Mouse (Mus musculus) kidney, adult 2 months (tissue): ENCODE measurements around the gene Psmg1. TPM values are rescaled to one million over a fixed set of nuclear protein-coding genes. Genes with fewer than 3 reads are reported as not detected.

Experiments used
- DNase-seq: peaks from one replicate; pipeline ENCODE4 v3.0.0; 2021
- H3K27ac ChIP-seq: fragments of 200-500 bp; 2 replicates; pipeline ENCODE4 v1.5.1; 2012; ENCODE audit warnings: low read depth, low read length, control low read depth, inconsistent platforms; ENCODE audit not compliant: insufficient read depth
- H3K27me3 ChIP-seq: fragments of 200-500 bp; replicated peaks from 2 replicates; pipeline ENCODE4 v1.6.1; 2012; ENCODE audit warnings: mild to moderate bottlenecking, moderate library complexity, low read length, inconsistent platforms; ENCODE audit not compliant: control insufficient read depth, insufficient read depth
- H3K36me3 ChIP-seq: fragments of 200-500 bp; 2 replicates; pipeline ENCODE4 v1.6.1; 2012; ENCODE audit warnings: mild to moderate bottlenecking, moderate library complexity, low read length, inconsistent platforms; ENCODE audit not compliant: control insufficient read depth, insufficient read depth
- H3K4me1 ChIP-seq: fragments of 200-500 bp; 2 replicates; pipeline ENCODE4 v1.6.1; 2011; ENCODE audit warnings: low read length; ENCODE audit not compliant: control insufficient read depth, insufficient read depth
- H3K4me3 ChIP-seq: fragments of 200-500 bp; 2 replicates; pipeline ENCODE4 v1.5.1; 2011; ENCODE audit warnings: mild to moderate bottlenecking, low read depth, low read length, control low read depth; ENCODE audit not compliant: insufficient read depth
- CTCF ChIP-seq: fragments of 200-500 bp; conservative IDR thresholded peaks from 2 replicates; pipeline ENCODE4 v1.5.1; 2011; ENCODE audit warnings: low read depth, mild to moderate bottlenecking, control low read depth, low read length, moderate library complexity, mixed read lengths; ENCODE audit not compliant: insufficient read depth, insufficient read length
- POLR2A ChIP-seq: fragments of 200-500 bp; IDR thresholded peaks from one replicate; pipeline ENCODE4 v1.6.1; 2011; ENCODE audit warnings: low read depth, low read length, control low read depth
- WGBS: fragments of 180-500 bp; shearing (Covaris S2); methylation state at CpG from one replicate; pipeline ENCODE4 v1.1.7; 2018; 5-methylcytosine and 5-hydroxymethylcytosine counted together
- polyA plus RNA-seq: library from polyadenylated mRNA; depleted of rRNA; stranded (reverse); fragments of >200 nt; gene quantifications from 2 replicates; pipeline ENCODE4 v1.2.3, GENCODE M21; 2012; rRNA removed

Psmg1 gene
- polyA plus RNA-seq, 1 experiment: 35.6 TPM

- H3K4me3 ChIP-seq: no peak overlapping the region
- TF ChIP-seq CTCF: no peak
- no peak for TF ChIP-seq POLR2A
- H3K4me1 ChIP-seq: no peaks in the 10 kb centered on the region
- H3K27me3 ChIP-seq: no peaks in the 10 kb centered on the region
- WGBS: 32% methylated on average over 6 of the region's 6 CpGs
- H3K27ac ChIP-seq: no peak overlapping the region
- DNase-seq: peak; percentile 36
- no peaks in the 10 kb centered on the region for H3K36me3 ChIP-seq
Observed at GRCm38 (mm10) chr16:95935495-95935961, 55.2 kb downstream of the Psmg1 start.

- H3K4me3 ChIP-seq: no peak overlapping the region
Observed at GRCm38 (mm10) chr16:95932860-95933259, 57.9 kb downstream of the Psmg1 start.

GRCm38 (mm10) chr16:95931509-95931908, 59.3 kb downstream of the Psmg1 start:
- DNase-seq: peak; percentile 48
- no peak for TF ChIP-seq CTCF
- TF ChIP-seq POLR2A: no peak
- 70% methylated on average over 12 of the region's 12 CpGs for WGBS
- Histone ChIP-seq H3K27ac (no peak overlapping the region), H3K27me3 (no peaks in the 10 kb centered on the region), H3K36me3 (no peaks in the 10 kb centered on the region), H3K4me3 (no peak overlapping the region), H3K4me1 (no peaks in the 10 kb centered on the region)

More at GRCm38 (mm10) chr16:95932860-95933259, 57.9 kb downstream of the Psmg1 start:
- Histone ChIP-seq H3K27me3 (no peaks in the 10 kb centered on the region), H3K4me1 (no peaks in the 10 kb centered on the region), H3K36me3 (no peaks in the 10 kb centered on the region), H3K27ac (no peak overlapping the region)
- whole genome bisulfite sequencing: 81% methylated on average over 6 of the region's 6 CpGs
- TF ChIP-seq POLR2A: no peak
- TF ChIP-seq CTCF: no peak
- DNase-seq: no peak

Other genes with a start within 250 kb of the Psmg1 start
- gene Brwd1, start 91.6 kb upstream of the Psmg1 start, polyA plus RNA-seq: 15.2 and 19.1 TPM in 2 replicates
- gene Hmgn1, start 136.8 kb upstream of the Psmg1 start, polyA plus RNA-seq: 23.3 and 36.4 TPM in 2 replicates
- gene Wrb, start 154.4 kb upstream of the Psmg1 start, polyA plus RNA-seq: 44.7 and 46.9 TPM in 2 replicates
- 0.39 and 0.47 TPM in 2 replicates for gene Lca5l, start 201.3 kb upstream of the Psmg1 start, polyA plus RNA-seq
- 4.5 and 6.7 TPM in 2 replicates for gene Sh3bgr, start 209.5 kb upstream of the Psmg1 start, polyA plus RNA-seq
- gene B3galt5, start 244.8 kb upstream of the Psmg1 start, polyA plus RNA-seq: 9.7 and 10.3 TPM in 2 replicates